9 mouse cellular contexts compared by ENCODE assay signal in genomic region chr3:89300071-89300470, GRCm38 (mm10). TPM values are rescaled to one million over a fixed set of nuclear protein-coding genes. Genes with fewer than 3 reads are reported as not detected.
A peak's percentile ranks its signal among the peaks of the same experiment; 100 is the strongest.
DNase-seq lines count a peak whose midpoint lies in the region; ATAC-seq lines count a peak whose summit lies in the region.
"Had no signal": no experiment of that assay in that cellular context is flagged by ENCODE, and none has a peak within 500 bp of the region (broad histone marks: within the 10 kb centered on the region; RNA-seq: fewer than 3 reads in every experiment).

No protein-coding gene starts in this region.

- 46% methylated on average over 1 of the region's 1 CpGs for WGBS in heart, embryonic 14.5 days
- WGBS in embryonic facial prominence, embryonic 13.5 days = 47% methylated on average over 1 of the region's 1 CpGs
- 54% methylated on average over 1 of the region's 1 CpGs for WGBS in kidney, embryonic 15.5 days
- WGBS in midbrain, embryonic 13.5 days = 71% methylated on average over 1 of the region's 1 CpGs

- H3K9ac ChIP-seq in heart, embryonic 14.5 days (ENCODE audit: low read length) = peak overlapping the region; percentile 63; the same call in 1 of the 2 replicates
- no peak overlapping the region for H3K9ac ChIP-seq in embryonic facial prominence, embryonic 13.5 days
- peak overlapping the region; percentile 21; the same call in 1 of the 2 replicates for H3K9ac ChIP-seq in kidney, embryonic 15.5 days
- H3K9ac ChIP-seq in midbrain, embryonic 13.5 days (replicated peaks) = no peak overlapping the region

- H3K4me1 ChIP-seq in heart, embryonic 14.5 days (ENCODE audit: control insufficient read depth in 2 of 2, insufficient read depth in 2 of 2, low read length in 2 of 2) = peaks cover 5 to 6% of the 10 kb centered on the region in 2 experiments; a peak in 2 of 4 replicates
- H3K4me1 ChIP-seq in embryonic facial prominence, embryonic 13.5 days = peaks cover 15% of the 10 kb centered on the region
- H3K4me1 ChIP-seq in kidney, embryonic 15.5 days = peaks cover 17% of the 10 kb centered on the region
- H3K4me1 ChIP-seq in midbrain, embryonic 13.5 days (replicated peaks) = no peaks in the 10 kb centered on the region; the same call in 1 of the 2 replicates

- no peaks in the 10 kb centered on the region for H3K9me3 ChIP-seq in heart, embryonic 14.5 days (ENCODE audit: control insufficient read depth, low read length)
- H3K9me3 ChIP-seq in embryonic facial prominence, embryonic 13.5 days = no peaks in the 10 kb centered on the region
- no peaks in the 10 kb centered on the region for H3K9me3 ChIP-seq in kidney, embryonic 15.5 days (replicated peaks)
- H3K9me3 ChIP-seq in midbrain, embryonic 13.5 days = no peaks in the 10 kb centered on the region

- no peak overlapping the region for H3K27ac ChIP-seq in heart, embryonic 14.5 days (replicated peaks in 1 of 2; ENCODE audit: control insufficient read depth in 1 of 2, insufficient read depth in 1 of 2, low read depth in 2 of 2, low read length in 2 of 2)
- H3K27ac ChIP-seq in embryonic facial prominence, embryonic 13.5 days = no peak overlapping the region
- 0 out of 2 replicates have a peak overlapping the region, but pooled peaks have one; percentile 41 for H3K27ac ChIP-seq in kidney, embryonic 15.5 days
- no peak overlapping the region for H3K27ac ChIP-seq in midbrain, embryonic 13.5 days

- no peaks in the 10 kb centered on the region for H3K36me3 ChIP-seq in heart, embryonic 14.5 days (ENCODE audit: control insufficient read depth, insufficient read depth, low read length)
- no peaks in the 10 kb centered on the region for H3K36me3 ChIP-seq in embryonic facial prominence, embryonic 13.5 days
- no peaks in the 10 kb centered on the region for H3K36me3 ChIP-seq in kidney, embryonic 15.5 days
- no peaks in the 10 kb centered on the region for H3K36me3 ChIP-seq in midbrain, embryonic 13.5 days

- H3K4me2 ChIP-seq in heart, embryonic 14.5 days (ENCODE audit: low read length) = peak overlapping the region; percentile 71
- H3K4me2 ChIP-seq in embryonic facial prominence, embryonic 13.5 days = peak overlapping the region; percentile 57
- H3K4me2 ChIP-seq in kidney, embryonic 15.5 days = peak overlapping the region; percentile 61
- H3K4me2 ChIP-seq in midbrain, embryonic 13.5 days (replicated peaks) = peak overlapping the region; percentile 43

- no peak for ATAC-seq in heart, embryonic 14.5 days (ENCODE audit: insufficient number of reproducible peaks, insufficient read depth, low FRiP score, low read depth)
- no peak for ATAC-seq in embryonic facial prominence, embryonic 13.5 days (ENCODE audit: insufficient number of reproducible peaks, insufficient read depth, low FRiP score, low TSS enrichment, low read depth)
- 0 out of 2 replicates have a peak, but pooled peaks have one; percentile 27 for ATAC-seq in kidney, embryonic 15.5 days (replicated peaks; ENCODE audit: low FRiP score)
- no peak for ATAC-seq in midbrain, embryonic 13.5 days

- 0 out of 2 replicates have a peak, but pooled peaks cover 4% of the 10 kb centered on the region for H3K27me3 ChIP-seq in heart, embryonic 14.5 days (ENCODE audit: control insufficient read depth, insufficient read depth, low read length)
- H3K27me3 ChIP-seq in embryonic facial prominence, embryonic 13.5 days = peaks cover 4% of the 10 kb centered on the region; the same call in 1 of the 2 replicates
- no peaks in the 10 kb centered on the region for H3K27me3 ChIP-seq in kidney, embryonic 15.5 days
- peaks cover 20% of the 10 kb centered on the region for H3K27me3 ChIP-seq in midbrain, embryonic 13.5 days

- H3K4me3 ChIP-seq in heart, embryonic 14.5 days (ENCODE audit: control insufficient read depth in 1 of 2, insufficient read depth in 1 of 2, low read depth in 1 of 2, low read length in 2 of 2) = peak overlapping the region in 1 of 2 experiments; percentile 31; a peak in 2 of 4 replicates
- peak overlapping the region; percentile 29; the same call in 1 of the 2 replicates for H3K4me3 ChIP-seq in embryonic facial prominence, embryonic 13.5 days
- H3K4me3 ChIP-seq in kidney, embryonic 15.5 days (replicated peaks) = peak overlapping the region; percentile 27
- H3K4me3 ChIP-seq in midbrain, embryonic 13.5 days (replicated peaks) = no peak overlapping the region

- no peak for DNase-seq in heart, adult 8-10 months (ENCODE audit: low spot score)
- DNase-seq in testis, postnatal 10 days (ENCODE audit: low spot score) = no peak
- no peak for DNase-seq in adrenal gland, adult 8-10 months
- no peak for DNase-seq in spleen, adult 18-20 months

RNA-seq across cellular contexts. Expression of gene Efna1, which starts 19.1 kb away (rescaled TPM):
- 38.4 and 39.7 TPM in 2 replicates for polyA plus RNA-seq in heart, embryonic 14.5 days (2014; fragmentation: Nextera tagmentation; extraction: Ambion mirVana)
- total RNA-seq in heart, adult 8-10 months (2022) = 10 to 100 TPM; 28.2 to 36.1 (median 32.6) TPM
- polyA plus RNA-seq in embryonic facial prominence, embryonic 13.5 days (2015; fragmentation: Nextera tagmentation; extraction: Ambion mirVana) = 40.7 and 43.1 TPM in 2 replicates
- polyA plus RNA-seq in kidney, embryonic 15.5 days (2015; fragmentation: Nextera tagmentation; extraction: Ambion mirVana) = 66.0 and 66.6 TPM in 2 replicates
- polyA plus RNA-seq in midbrain, embryonic 13.5 days (2015; fragmentation: Nextera tagmentation; extraction: Ambion mirVana) = 9.7 and 10.7 TPM in 2 replicates
- total RNA-seq in adrenal gland, adult 8-10 months (2022) = 10 to 100 TPM; 15.9 to 28.0 (median 21.0) TPM
- polyA plus RNA-seq: CD4-positive, CD25-positive, alpha-beta regulatory T cell, adult 4 months had no signal

RNA-seq across cellular contexts. Expression of gene Efna3, which starts 22.7 kb away (rescaled TPM):
- polyA plus RNA-seq in heart, embryonic 14.5 days (2014; fragmentation: Nextera tagmentation; extraction: Ambion mirVana) = 0.78 and 1.1 TPM in 2 replicates
- total RNA-seq in heart, adult 8-10 months (2022) = under 1 TPM in 1 of 4 experiments, not detected in 3; 0.11 TPM
- polyA plus RNA-seq in embryonic facial prominence, embryonic 13.5 days (2015; fragmentation: Nextera tagmentation; extraction: Ambion mirVana) = 22.6 and 26.6 TPM in 2 replicates
- 9.3 and 11.9 TPM in 2 replicates for polyA plus RNA-seq in kidney, embryonic 15.5 days (2015; fragmentation: Nextera tagmentation; extraction: Ambion mirVana)
- 21.8 and 22.5 TPM in 2 replicates for polyA plus RNA-seq in midbrain, embryonic 13.5 days (2015; fragmentation: Nextera tagmentation; extraction: Ambion mirVana)
- 1 to 10 TPM in 1 of 4 experiments, under 1 TPM in 3; 0.15 to 1.5 (median 0.62) TPM for total RNA-seq in adrenal gland, adult 8-10 months (2022)
- polyA plus RNA-seq: CD4-positive, CD25-positive, alpha-beta regulatory T cell, adult 4 months had no signal

RNA-seq across cellular contexts. Expression of gene Slc50a1, which starts 29.7 kb away (rescaled TPM):
- polyA plus RNA-seq in heart, embryonic 14.5 days (2014; fragmentation: Nextera tagmentation; extraction: Ambion mirVana) = 48.2 and 48.9 TPM in 2 replicates
- 10 to 100 TPM; 16.6 to 27.0 (median 21.0) TPM for total RNA-seq in heart, adult 8-10 months (2022)
- polyA plus RNA-seq in embryonic facial prominence, embryonic 13.5 days (2015; fragmentation: Nextera tagmentation; extraction: Ambion mirVana) = 67.4 and 68.6 TPM in 2 replicates
- polyA plus RNA-seq in kidney, embryonic 15.5 days (2015; fragmentation: Nextera tagmentation; extraction: Ambion mirVana) = 58.0 and 59.9 TPM in 2 replicates
- 31.8 and 37.5 TPM in 2 replicates for polyA plus RNA-seq in midbrain, embryonic 13.5 days (2015; fragmentation: Nextera tagmentation; extraction: Ambion mirVana)
- 10 to 100 TPM; 54.2 to 80.1 (median 64.9) TPM for total RNA-seq in adrenal gland, adult 8-10 months (2022)

RNA-seq across cellular contexts. Expression of gene Efna4, which starts 37.8 kb away (rescaled TPM):
- 6.0 and 6.7 TPM in 2 replicates for polyA plus RNA-seq in heart, embryonic 14.5 days (2014; fragmentation: Nextera tagmentation; extraction: Ambion mirVana)
- under 1 TPM in 3 of 4 experiments, not detected in 1; 0.19 to 0.34 (median 0.27) TPM for total RNA-seq in heart, adult 8-10 months (2022)
- 46.5 and 50.1 TPM in 2 replicates for polyA plus RNA-seq in embryonic facial prominence, embryonic 13.5 days (2015; fragmentation: Nextera tagmentation; extraction: Ambion mirVana)
- polyA plus RNA-seq in kidney, embryonic 15.5 days (2015; fragmentation: Nextera tagmentation; extraction: Ambion mirVana) = 29.8 and 31.5 TPM in 2 replicates
- 8.8 and 11.4 TPM in 2 replicates for polyA plus RNA-seq in midbrain, embryonic 13.5 days (2015; fragmentation: Nextera tagmentation; extraction: Ambion mirVana)
- 1 to 10 TPM; 1.1 to 3.5 (median 1.9) TPM for total RNA-seq in adrenal gland, adult 8-10 months (2022)
- polyA plus RNA-seq: CD4-positive, CD25-positive, alpha-beta regulatory T cell, adult 4 months had no signal

RNA-seq across cellular contexts. Expression of gene Dpm3, which starts 40.9 kb away (rescaled TPM):
- polyA plus RNA-seq in heart, embryonic 14.5 days (2014; fragmentation: Nextera tagmentation; extraction: Ambion mirVana) = 92.9 and 97.9 TPM in 2 replicates
- 10 to 100 TPM; 49.1 to 65.7 (median 53.6) TPM for total RNA-seq in heart, adult 8-10 months (2022)
- polyA plus RNA-seq in embryonic facial prominence, embryonic 13.5 days (2015; fragmentation: Nextera tagmentation; extraction: Ambion mirVana) = 120 and 147 TPM in 2 replicates
- polyA plus RNA-seq in kidney, embryonic 15.5 days (2015; fragmentation: Nextera tagmentation; extraction: Ambion mirVana) = 149 and 153 TPM in 2 replicates
- 74.6 and 75.9 TPM in 2 replicates for polyA plus RNA-seq in midbrain, embryonic 13.5 days (2015; fragmentation: Nextera tagmentation; extraction: Ambion mirVana)
- 100 to 1,000 TPM; 123 to 156 (median 136) TPM for total RNA-seq in adrenal gland, adult 8-10 months (2022)

Comparison
In these comparisons a context has a peak if more than half of its experiments do, and no peak if none do; other contexts are left out.
1. H3K9ac ChIP-seq: peak in heart, embryonic 14.5 days (single experiment) and kidney, embryonic 15.5 days (single experiment); none in embryonic facial prominence, embryonic 13.5 days (single experiment) and midbrain, embryonic 13.5 days (single experiment).
2. Peak in every context shown above with its lines, with median percentiles within 50 percentile points of each other: H3K4me2 ChIP-seq.